Mouse (Mus musculus): ENCODE results near the gene Crtc1. TPM values are rescaled to one million over a fixed set of nuclear protein-coding genes. Genes with fewer than 3 reads are reported as not detected.

The Crtc1 gene
- polyA plus RNA-seq, 1 experiment = 6.1 TPM

GRCm38 (mm10) chr8:70460606-70461005, 21.2 kb upstream of the Crtc1 start:
- Histone ChIP-seq H3K4me3 (replicated peaks; ENCODE audit: control insufficient read depth, low read depth, low read length) (no peak overlapping the region), H3K4me1 (ENCODE audit: control insufficient read depth, insufficient read depth, low read length) (no peaks in the 10 kb centered on the region), H3K27ac (ENCODE audit: control insufficient read depth, insufficient read depth, low read depth, low read length, poor library complexity) (no peak overlapping the region)
- WGBS = 88% methylated on average over 9 of the region's 9 CpGs
- no peak for TF ChIP-seq CTCF (IDR thresholded peaks at IDR 0.05; ENCODE audit: control insufficient read depth, insufficient read depth, low read length)
- no peak for TF ChIP-seq POLR2A (IDR thresholded peaks at IDR 0.05; ENCODE audit: borderline replicate concordance, control insufficient read depth, low read depth, low read length)

DNA sequence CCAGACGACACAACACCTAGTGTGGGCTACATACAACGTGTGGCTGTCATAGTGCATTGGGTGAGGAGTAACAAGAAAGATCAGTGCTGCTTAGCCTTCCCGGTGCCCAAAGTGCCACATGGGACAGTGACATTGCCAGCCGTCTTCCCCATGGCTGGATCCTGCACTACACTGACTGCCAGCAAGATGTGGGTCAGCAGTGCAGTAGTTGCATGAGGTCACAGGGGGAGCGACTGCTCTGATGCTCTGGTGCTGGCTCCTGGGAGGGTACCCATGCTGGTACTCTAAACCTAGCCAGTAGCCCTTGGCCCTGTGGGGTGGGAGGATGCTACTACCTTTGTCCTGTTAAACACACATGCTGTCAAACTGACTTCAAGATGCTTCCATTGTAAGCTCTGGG, 20.8 kb upstream of the Crtc1 start:
- WGBS = 86% methylated on average over 5 of the region's 5 CpGs
- H3K4me3 ChIP-seq (replicated peaks; ENCODE audit: control insufficient read depth, low read depth, low read length) = no peak overlapping the region
- H3K4me1 ChIP-seq (ENCODE audit: control insufficient read depth, insufficient read depth, low read length) = no peaks in the 10 kb centered on the region
- TF ChIP-seq CTCF (IDR thresholded peaks at IDR 0.05; ENCODE audit: control insufficient read depth, insufficient read depth, low read length) (no peak), POLR2A (IDR thresholded peaks at IDR 0.05; ENCODE audit: borderline replicate concordance, control insufficient read depth, low read depth, low read length) (no peak)
- no peak overlapping the region for H3K27ac ChIP-seq (ENCODE audit: control insufficient read depth, insufficient read depth, low read depth, low read length, poor library complexity)

GRCm38 (mm10) chr8:70459636-70460035, 20.3 kb upstream of the Crtc1 start:
- Histone ChIP-seq H3K27ac (ENCODE audit: control insufficient read depth, insufficient read depth, low read depth, low read length, poor library complexity) (no peak overlapping the region), H3K4me1 (ENCODE audit: control insufficient read depth, insufficient read depth, low read length) (no peaks in the 10 kb centered on the region), H3K4me3 (replicated peaks; ENCODE audit: control insufficient read depth, low read depth, low read length) (no peak overlapping the region)
- TF ChIP-seq POLR2A (IDR thresholded peaks at IDR 0.05; ENCODE audit: borderline replicate concordance, control insufficient read depth, low read depth, low read length) (no peak), CTCF (IDR thresholded peaks at IDR 0.05; ENCODE audit: control insufficient read depth, insufficient read depth, low read length) (no peak)
- 87% methylated on average over 2 of the region's 2 CpGs for WGBS

DNA sequence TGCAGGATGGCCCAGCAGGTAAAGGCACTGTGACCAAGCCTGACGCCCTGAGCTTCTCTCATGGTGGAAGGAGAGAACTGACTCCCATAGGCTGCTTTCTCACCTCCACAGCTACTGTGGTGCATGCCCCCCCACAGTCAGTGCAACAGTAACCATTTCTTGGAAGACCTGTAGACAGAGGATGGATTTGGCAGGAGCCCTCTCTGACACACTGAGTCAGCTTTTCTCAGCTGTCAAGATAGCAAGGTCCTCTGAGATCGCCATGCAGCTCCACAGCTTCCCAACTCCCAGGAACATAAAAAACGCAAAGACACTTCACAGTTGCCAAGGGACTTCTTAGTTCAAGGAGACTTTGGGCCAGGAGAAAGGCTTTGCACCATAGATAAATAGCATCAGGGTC, 19.1 kb upstream of the Crtc1 start:
- no peak for TF ChIP-seq POLR2A (IDR thresholded peaks at IDR 0.05; ENCODE audit: borderline replicate concordance, control insufficient read depth, low read depth, low read length)
- no peak for TF ChIP-seq CTCF (IDR thresholded peaks at IDR 0.05; ENCODE audit: control insufficient read depth, insufficient read depth, low read length)
- Histone ChIP-seq H3K4me3 (replicated peaks; ENCODE audit: control insufficient read depth, low read depth, low read length) (no peak overlapping the region), H3K27ac (ENCODE audit: control insufficient read depth, insufficient read depth, low read depth, low read length, poor library complexity) (no peak overlapping the region), H3K4me1 (ENCODE audit: control insufficient read depth, insufficient read depth, low read length) (no peaks in the 10 kb centered on the region)
- 81% methylated on average over 3 of the region's 3 CpGs for WGBS

- TF ChIP-seq POLR2A (IDR thresholded peaks at IDR 0.05; ENCODE audit: borderline replicate concordance, control insufficient read depth, low read depth, low read length) (no peak), CTCF (IDR thresholded peaks at IDR 0.05; ENCODE audit: control insufficient read depth, insufficient read depth, low read length) (no peak)
- Histone ChIP-seq H3K4me1 (ENCODE audit: control insufficient read depth, insufficient read depth, low read length) (no peaks in the 10 kb centered on the region), H3K27ac (ENCODE audit: control insufficient read depth, insufficient read depth, low read depth, low read length, poor library complexity) (no peak overlapping the region), H3K4me3 (replicated peaks; ENCODE audit: control insufficient read depth, low read depth, low read length) (no peak overlapping the region)
- 72% methylated on average over 6 of the region's 6 CpGs for WGBS
These were observed 18.5 kb upstream of the Crtc1 start for GRCm38 (mm10) chr8:70457882-70458281.

DNA sequence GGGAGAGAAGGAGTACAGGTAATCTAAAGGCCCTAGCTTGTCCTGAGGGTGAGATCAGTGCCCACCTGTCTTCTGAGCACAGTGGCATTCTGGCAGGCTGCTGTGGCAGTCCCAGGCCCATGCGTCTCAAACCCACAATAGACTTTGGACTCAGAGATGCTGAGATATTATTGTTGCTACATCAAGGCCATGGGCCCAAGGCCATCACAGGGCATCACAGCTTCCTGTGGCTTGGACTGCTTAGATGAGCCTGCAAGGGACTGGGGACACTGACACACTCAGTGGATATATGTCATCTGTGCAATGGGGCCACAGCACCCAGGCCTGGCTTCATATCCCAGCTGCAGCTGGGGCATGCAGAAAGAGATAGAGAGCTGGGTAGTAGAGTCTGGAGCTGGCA, 17.6 kb upstream of the Crtc1 start:
- Histone ChIP-seq H3K27ac (ENCODE audit: control insufficient read depth, insufficient read depth, low read depth, low read length, poor library complexity) (no peak overlapping the region), H3K4me1 (ENCODE audit: control insufficient read depth, insufficient read depth, low read length) (no peaks in the 10 kb centered on the region), H3K4me3 (replicated peaks; ENCODE audit: control insufficient read depth, low read depth, low read length) (no peak overlapping the region)
- TF ChIP-seq CTCF (IDR thresholded peaks at IDR 0.05; ENCODE audit: control insufficient read depth, insufficient read depth, low read length) = no peak
- TF ChIP-seq POLR2A (IDR thresholded peaks at IDR 0.05; ENCODE audit: borderline replicate concordance, control insufficient read depth, low read depth, low read length) = no peak
- WGBS = 86% methylated on average over 1 of the region's 1 CpGs

DNA sequence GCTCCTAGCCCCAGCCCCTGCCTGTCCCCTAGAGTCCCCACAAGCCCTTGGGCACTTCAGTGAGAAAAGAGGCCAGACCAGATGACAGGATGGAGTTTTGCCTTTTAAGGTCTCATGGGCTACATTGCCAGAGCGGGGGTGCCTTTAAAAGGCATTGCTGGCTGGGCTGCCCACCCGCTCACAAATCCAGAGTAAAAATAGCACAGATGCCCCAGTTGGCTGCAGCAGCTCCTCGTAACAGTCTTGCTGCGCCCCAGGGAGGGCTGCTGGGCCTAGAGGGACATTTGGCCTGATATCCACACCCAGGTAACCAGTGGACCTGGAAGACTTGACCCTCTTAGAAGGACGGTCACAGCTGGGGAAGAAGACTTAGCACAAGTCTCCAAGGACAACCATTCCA, 14.5 kb upstream of the Crtc1 start:
- no peaks in the 10 kb centered on the region for H3K4me1 ChIP-seq (ENCODE audit: control insufficient read depth, insufficient read depth, low read length)
- 90% methylated on average over 5 of the region's 5 CpGs for WGBS
- H3K4me3 ChIP-seq (replicated peaks; ENCODE audit: control insufficient read depth, low read depth, low read length) = no peak overlapping the region
- no peak overlapping the region for H3K27ac ChIP-seq (ENCODE audit: control insufficient read depth, insufficient read depth, low read depth, low read length, poor library complexity)
- TF ChIP-seq POLR2A (IDR thresholded peaks at IDR 0.05; ENCODE audit: borderline replicate concordance, control insufficient read depth, low read depth, low read length) (no peak), CTCF (IDR thresholded peaks at IDR 0.05; ENCODE audit: control insufficient read depth, insufficient read depth, low read length) (no peak)

GRCm38 (mm10) chr8:70452196-70452966, 13.0 kb upstream of the Crtc1 start:
- WGBS = 91% methylated on average over 52 of the region's 52 CpGs
- H3K4me3 ChIP-seq (replicated peaks; ENCODE audit: control insufficient read depth, low read depth, low read length) = no peak overlapping the region
- no peaks in the 10 kb centered on the region for H3K4me1 ChIP-seq (ENCODE audit: control insufficient read depth, insufficient read depth, low read length)
- H3K27ac ChIP-seq (ENCODE audit: control insufficient read depth, insufficient read depth, low read depth, low read length, poor library complexity) = no peak overlapping the region; the same call in 1 of the 2 replicates
- TF ChIP-seq POLR2A (IDR thresholded peaks at IDR 0.05; ENCODE audit: borderline replicate concordance, control insufficient read depth, low read depth, low read length) (no peak), CTCF (IDR thresholded peaks at IDR 0.05; ENCODE audit: control insufficient read depth, insufficient read depth, low read length) (no peak)
